Mouse (Mus musculus) embryonic facial prominence, embryonic 11.5 days (tissue): ENCODE results near the gene Inca1. TPM values are rescaled to one million over a fixed set of nuclear protein-coding genes. Genes with fewer than 3 reads are reported as not detected.

Experiments used
- ATAC-seq: fragments of 200-750 bp; cut with Nextera tagmentation; replicated peaks from 2 replicates; pipeline ENCODE4 v1.8.0; 2017; ENCODE audit warnings: low read depth; ENCODE audit not compliant: insufficient number of reproducible peaks, low FRiP score, low TSS enrichment
- DNase-seq: peaks from one replicate; pipeline ENCODE4 v3.0.0-alpha.2; 2015; ENCODE audit warnings: low spot score
- H3K27ac ChIP-seq: fragments of 300-500 bp; sonication (generic); replicated peaks from 2 replicates; pipeline ENCODE4 v1.5.1; 2014; ENCODE audit warnings: mild to moderate bottlenecking, low read depth, low read length, control low read depth
- H3K27me3 ChIP-seq: fragments of 300-500 bp; sonication (generic); 2 replicates; pipeline ENCODE4 v1.6.1; 2014; ENCODE audit warnings: mild to moderate bottlenecking, low read length, moderate library complexity, mixed read lengths; ENCODE audit not compliant: control insufficient read depth, insufficient read depth
- H3K36me3 ChIP-seq: fragments of 300-500 bp; sonication (generic); replicated peaks from 2 replicates; pipeline ENCODE4 v1.6.1; 2014; ENCODE audit warnings: low read depth, mild to moderate bottlenecking, low read length, moderate library complexity, mixed read lengths; ENCODE audit not compliant: control insufficient read depth, insufficient read depth
- H3K4me1 ChIP-seq: fragments of 300-500 bp; sonication (generic); 2 replicates; pipeline ENCODE4 v1.6.1; 2014; ENCODE audit warnings: low read length, mixed read lengths; ENCODE audit not compliant: control insufficient read depth, insufficient read depth
- H3K4me2 ChIP-seq: fragments of 300-500 bp; sonication (generic); 2 replicates; pipeline ENCODE4 v1.6.1; 2014; ENCODE audit warnings: low read depth, mild to moderate bottlenecking, control low read depth, low read length, moderate library complexity
- H3K4me3 ChIP-seq: fragments of 300-500 bp; sonication (generic); 2 replicates; pipeline ENCODE4 v1.5.1; 2014; ENCODE audit warnings: low read depth, low read length, control low read depth
- H3K9ac ChIP-seq: fragments of 300-500 bp; sonication (generic); replicated peaks from 2 replicates; pipeline ENCODE4 v1.6.1; 2014; ENCODE audit warnings: mild to moderate bottlenecking, control low read depth, low read length
- H3K9me3 ChIP-seq: fragments of 300-500 bp; sonication (generic); replicated peaks from 2 replicates; pipeline ENCODE4 v1.6.1; 2016; ENCODE audit warnings: mild to moderate bottlenecking, low read length, inconsistent platforms, mixed read lengths; ENCODE audit not compliant: control insufficient read depth
- WGBS: fragments of 180-500 bp; shearing (Covaris S2); extraction: QIAGEN DNeasy Blood & Tissue Kit; methylation state at CpG from one replicate; pipeline ENCODE4 v1.1.7; 2014; 5-methylcytosine and 5-hydroxymethylcytosine counted together
- polyA plus RNA-seq: library from polyadenylated mRNA; unstranded; fragments of >200 nt; fragmentation: Nextera tagmentation; extraction: Ambion mirVana; gene quantifications from 2 replicates; pipeline ENCODE4 v1.2.1, GENCODE M21; 2014

Gene Inca1
- polyA plus RNA-seq = 0.73 and 0.82 TPM in 2 replicates

GRCm38 (mm10) chr11:70699722-70700556 is at the start of gene Inca1, which contains the start of gene Kif1c:
TSS of gene Inca1 (minus strand) at chr11:70700155.
TSS of gene Kif1c (plus strand) at chr11:70700548.
- Histone ChIP-seq H3K36me3 (no peaks in the 10 kb centered on the region), H3K4me3 (peak within 1 kb of the TSS; percentile 88), H3K4me2 (peak within 1 kb of the TSS; percentile 84), H3K4me1 (peaks cover 3% of the 10 kb centered on the region; the same call in 1 of the 2 replicates), H3K9me3 (no peaks in the 10 kb centered on the region), H3K27me3 (no peaks in the 10 kb centered on the region), H3K9ac (peak within 1 kb of the TSS; percentile 96), H3K27ac (peak within 1 kb of the TSS; percentile 68)
- ATAC-seq = peak; percentile 92
- DNase-seq = peak; percentile 94
- WGBS = 2% methylated on average over 65 of the region's 69 CpGs

GRCm38 (mm10) chr11:70747876-70748545 is 48.1 kb upstream of the Inca1 start:
- Histone ChIP-seq H3K4me2 (no peak overlapping the region), H3K9me3 (no peaks in the 10 kb centered on the region), H3K27me3 (no peaks in the 10 kb centered on the region), H3K4me3 (no peak overlapping the region), H3K36me3 (no peaks in the 10 kb centered on the region), H3K27ac (no peak overlapping the region), H3K9ac (no peak overlapping the region), H3K4me1 (no peaks in the 10 kb centered on the region)
- WGBS = 91% methylated on average over 4 of the region's 4 CpGs
- ATAC-seq = no peak
- no peak for DNase-seq

- Histone ChIP-seq H3K4me2 (no peak overlapping the region), H3K9me3 (no peaks in the 10 kb centered on the region), H3K27me3 (no peaks in the 10 kb centered on the region), H3K36me3 (no peaks in the 10 kb centered on the region), H3K27ac (no peak overlapping the region), H3K4me3 (no peak overlapping the region), H3K4me1 (no peaks in the 10 kb centered on the region), H3K9ac (no peak overlapping the region)
- 82% methylated on average over 7 of the region's 7 CpGs for WGBS
- DNase-seq = no peak
- ATAC-seq = no peak
Measured at GRCm38 (mm10) chr11:70745636-70746035, 45.7 kb upstream of the Inca1 start.

GRCm38 (mm10) chr11:70742581-70743459 is 42.9 kb upstream of the Inca1 start:
- no peak overlapping the region for H3K9ac ChIP-seq
- no peak overlapping the region for H3K27ac ChIP-seq
- DNase-seq (no peak), ATAC-seq (no peak)
- no peak overlapping the region for H3K4me3 ChIP-seq
- WGBS = 79% methylated on average over 12 of the region's 12 CpGs
- no peaks in the 10 kb centered on the region for H3K9me3 ChIP-seq
- H3K36me3 ChIP-seq = no peaks in the 10 kb centered on the region
- no peak overlapping the region for H3K4me2 ChIP-seq
- H3K4me1 ChIP-seq = no peaks in the 10 kb centered on the region
- H3K27me3 ChIP-seq = no peaks in the 10 kb centered on the region

DNA sequence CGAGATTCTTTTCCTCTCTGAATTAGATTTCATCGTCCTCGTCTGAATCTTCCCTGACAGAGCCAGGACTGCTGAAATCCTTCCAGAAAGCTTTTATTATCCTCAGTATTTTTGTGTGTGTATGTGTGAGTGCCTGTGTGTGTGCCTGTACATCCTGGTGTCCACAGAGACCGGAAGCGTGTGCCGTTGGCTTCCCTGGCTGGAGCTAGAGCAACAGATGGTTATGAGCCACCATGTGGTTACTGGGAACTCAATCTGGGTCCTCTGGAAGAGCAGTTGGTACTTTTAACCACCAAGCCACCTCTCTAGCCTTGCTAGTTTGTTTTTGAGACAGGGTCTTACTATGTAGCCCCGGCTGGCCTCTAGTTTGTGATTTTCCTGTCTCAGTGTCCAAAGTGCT is 42.2 kb upstream of the Inca1 start:
- H3K27me3 ChIP-seq = no peaks in the 10 kb centered on the region
- WGBS = 85% methylated on average over 7 of the region's 7 CpGs
- H3K4me1 ChIP-seq = no peaks in the 10 kb centered on the region
- ATAC-seq (no peak), DNase-seq (no peak)
- no peak overlapping the region for H3K4me2 ChIP-seq
- no peak overlapping the region for H3K4me3 ChIP-seq
- H3K9ac ChIP-seq = no peak overlapping the region
- H3K36me3 ChIP-seq = no peaks in the 10 kb centered on the region
- H3K9me3 ChIP-seq = no peaks in the 10 kb centered on the region
- no peak overlapping the region for H3K27ac ChIP-seq

GRCm38 (mm10) chr11:70741603-70742002 is 41.6 kb upstream of the Inca1 start:
- Histone ChIP-seq H3K4me3 (no peak overlapping the region), H3K4me2 (no peak overlapping the region), H3K4me1 (no peaks in the 10 kb centered on the region), H3K9me3 (no peaks in the 10 kb centered on the region), H3K36me3 (no peaks in the 10 kb centered on the region), H3K9ac (no peak overlapping the region), H3K27ac (no peak overlapping the region), H3K27me3 (no peaks in the 10 kb centered on the region)
- ATAC-seq = no peak
- 86% methylated on average over 3 of the region's 3 CpGs for WGBS
- no peak for DNase-seq

- Histone ChIP-seq H3K27ac (no peak overlapping the region), H3K36me3 (no peaks in the 10 kb centered on the region), H3K4me2 (no peak overlapping the region), H3K9ac (no peak overlapping the region), H3K9me3 (no peaks in the 10 kb centered on the region), H3K27me3 (no peaks in the 10 kb centered on the region), H3K4me1 (no peaks in the 10 kb centered on the region), H3K4me3 (no peak overlapping the region)
- DNase-seq (no peak), ATAC-seq (no peak)
- 71% methylated on average over 5 of the region's 5 CpGs for WGBS
Measured at GRCm38 (mm10) chr11:70737749-70738148, 37.8 kb upstream of the Inca1 start.
